Mouse (Mus musculus) frontal cortex, adult (tissue): ENCODE measurements around the gene Mex3b.
A peak's percentile ranks its signal among the peaks of the same experiment; 100 is the strongest.

Source experiments
- ATAC-seq: cut with Nextera tagmentation; 2 replicates; pipeline ENCODE4 v1.9.2; 2017; ENCODE audit warnings: mild to moderate bottlenecking, moderate library complexity, mixed read lengths; ENCODE audit not compliant: low TSS enrichment

The Mex3b gene

GRCm38 (mm10) chr7:82866486-82867270 lies 455 bp upstream of the Mex3b start:
- ATAC-seq = peak; percentile 65

- ATAC-seq = no peak
Measured at GRCm38 (mm10) chr7:82868309-82869230, 1.4 kb downstream of the Mex3b start.

GRCm38 (mm10) chr7:82869231-82870147 lies 2.4 kb downstream of the Mex3b start:
- no peak for ATAC-seq

- ATAC-seq = no peak
Measured at GRCm38 (mm10) chr7:82870148-82870513, 3.0 kb downstream of the Mex3b start.

GRCm38 (mm10) chr7:82876551-82876950 lies 9.4 kb downstream of the Mex3b start:
- ATAC-seq = no peak

- ATAC-seq = no peak
Measured at GRCm38 (mm10) chr7:82880016-82880415, 12.9 kb downstream of the Mex3b start.

- no peak for ATAC-seq
Measured at GRCm38 (mm10) chr7:82880700-82881099, 13.6 kb downstream of the Mex3b start.

GRCm38 (mm10) chr7:82890317-82890850 lies 23.3 kb downstream of the Mex3b start:
- ATAC-seq = no peak

- no peak for ATAC-seq
Measured at GRCm38 (mm10) chr7:82890875-82891515, 23.9 kb downstream of the Mex3b start.

- ATAC-seq = no peak
Measured at GRCm38 (mm10) chr7:82894366-82894765, 27.2 kb downstream of the Mex3b start.

GRCm38 (mm10) chr7:82895606-82896005 lies 28.5 kb downstream of the Mex3b start:
- no peak for ATAC-seq

- no peak for ATAC-seq
Measured at GRCm38 (mm10) chr7:82896750-82897149, 29.6 kb downstream of the Mex3b start.

- no peak for ATAC-seq
Measured at GRCm38 (mm10) chr7:82899459-82900297, 32.5 kb downstream of the Mex3b start.

GRCm38 (mm10) chr7:82903006-82903405 lies 35.9 kb downstream of the Mex3b start:
- no peak for ATAC-seq

- no peak for ATAC-seq
Measured at GRCm38 (mm10) chr7:82905527-82905926, 38.4 kb downstream of the Mex3b start.

GRCm38 (mm10) chr7:82907081-82907480 lies 39.9 kb downstream of the Mex3b start:
- ATAC-seq = no peak

- 0 out of 2 replicates have a peak, but pooled peaks have one; percentile 27 for ATAC-seq
Measured at GRCm38 (mm10) chr7:82910536-82911384, 43.6 kb downstream of the Mex3b start.

- ATAC-seq = no peak
Measured at GRCm38 (mm10) chr7:82911501-82911900, 44.4 kb downstream of the Mex3b start.

- peak; percentile 79 for ATAC-seq
Measured at GRCm38 (mm10) chr7:82914297-82914696, 47.2 kb downstream of the Mex3b start.
